Mouse (Mus musculus) midbrain, embryonic 13.5 days (tissue): ENCODE measurements around the gene Bcat1. TPM values are rescaled to one million over a fixed set of nuclear protein-coding genes. Genes with fewer than 3 reads are reported as not detected.
A peak's percentile ranks its signal among the peaks of the same experiment; 100 is the strongest.

Source experiments
- ATAC-seq: fragments of 200-750 bp; cut with Nextera tagmentation; 2 replicates; pipeline ENCODE4 v1.8.0; 2017; ENCODE audit warnings: mild to moderate bottlenecking, moderate TSS enrichment, moderate library complexity
- H3K27ac ChIP-seq: fragments of 300-500 bp; sonication (generic); 2 replicates; pipeline ENCODE4 v1.5.1; 2015; ENCODE audit warnings: inconsistent platforms, mild to moderate bottlenecking, moderate library complexity
- H3K27me3 ChIP-seq: fragments of 300-500 bp; sonication (generic); 2 replicates; pipeline ENCODE4 v1.6.1; 2015; ENCODE audit warnings: mild to moderate bottlenecking, inconsistent platforms
- H3K36me3 ChIP-seq: fragments of 300-500 bp; sonication (generic); 2 replicates; pipeline ENCODE4 v1.6.1; 2015; ENCODE audit warnings: mild to moderate bottlenecking, inconsistent platforms
- H3K4me1 ChIP-seq: fragments of 300-500 bp; sonication (generic); replicated peaks from 2 replicates; pipeline ENCODE4 v1.6.1; 2015; ENCODE audit warnings: inconsistent platforms
- H3K4me2 ChIP-seq: fragments of 300-500 bp; sonication (generic); replicated peaks from 2 replicates; pipeline ENCODE4 v1.6.1; 2015; ENCODE audit warnings: moderate library complexity, mild to moderate bottlenecking, inconsistent platforms
- H3K4me3 ChIP-seq: fragments of 300-500 bp; sonication (generic); replicated peaks from 2 replicates; pipeline ENCODE4 v1.5.1; 2015; ENCODE audit warnings: mild to moderate bottlenecking, inconsistent platforms
- H3K9ac ChIP-seq: fragments of 300-500 bp; sonication (generic); replicated peaks from 2 replicates; pipeline ENCODE4 v1.6.1; 2015; ENCODE audit warnings: mild to moderate bottlenecking, inconsistent platforms
- H3K9me3 ChIP-seq: fragments of 300-500 bp; sonication (generic); 2 replicates; pipeline ENCODE4 v1.6.1; 2016; ENCODE audit warnings: mild to moderate bottlenecking, inconsistent platforms
- WGBS: fragments of 180-500 bp; shearing (Covaris S2); methylation state at CpG from one replicate; pipeline ENCODE4 v1.1.7; 2015; 5-methylcytosine and 5-hydroxymethylcytosine counted together
- polyA plus RNA-seq: library from polyadenylated mRNA; unstranded; fragments of >200 nt; fragmentation: Nextera tagmentation; extraction: Ambion mirVana; gene quantifications from 2 replicates; pipeline ENCODE4 v1.2.1, GENCODE M21; 2015

Gene Bcat1
- polyA plus RNA-seq, 1 experiment from 2014 or later = 109 TPM

- no peak overlapping the region for H3K4me2 ChIP-seq
Measured at GRCm38 (mm10) chr6:145067679-145068078, 8.3 kb downstream of the Bcat1 start.

GRCm38 (mm10) chr6:145066416-145066815 is 9.6 kb downstream of the Bcat1 start:
- Histone ChIP-seq H3K36me3 (no peaks in the 10 kb centered on the region), H3K9ac (no peak overlapping the region), H3K27ac (no peak overlapping the region), H3K9me3 (no peaks in the 10 kb centered on the region), H3K4me1 (no peaks in the 10 kb centered on the region), H3K4me2 (no peak overlapping the region), H3K27me3 (no peaks in the 10 kb centered on the region), H3K4me3 (no peak overlapping the region)
- ATAC-seq = no peak
- 90% methylated on average over 6 of the region's 6 CpGs for WGBS

More at GRCm38 (mm10) chr6:145067679-145068078, 8.3 kb downstream of the Bcat1 start:
- Histone ChIP-seq H3K9ac (no peak overlapping the region), H3K27ac (no peak overlapping the region), H3K27me3 (no peaks in the 10 kb centered on the region), H3K4me1 (no peaks in the 10 kb centered on the region), H3K36me3 (no peaks in the 10 kb centered on the region), H3K9me3 (no peaks in the 10 kb centered on the region), H3K4me3 (no peak overlapping the region)
- ATAC-seq = no peak
- 84% methylated on average over 8 of the region's 8 CpGs for WGBS

GRCm38 (mm10) chr6:145065301-145065845 is 10.6 kb downstream of the Bcat1 start:
- Histone ChIP-seq H3K4me1 (no peaks in the 10 kb centered on the region), H3K9me3 (no peaks in the 10 kb centered on the region), H3K27me3 (no peaks in the 10 kb centered on the region), H3K27ac (no peak overlapping the region), H3K36me3 (no peaks in the 10 kb centered on the region), H3K9ac (no peak overlapping the region), H3K4me3 (no peak overlapping the region), H3K4me2 (no peak overlapping the region)
- 79% methylated on average over 4 of the region's 4 CpGs for WGBS
- ATAC-seq = no peak

- Histone ChIP-seq H3K36me3 (no peaks in the 10 kb centered on the region), H3K4me1 (no peaks in the 10 kb centered on the region), H3K4me3 (no peak overlapping the region), H3K27me3 (no peaks in the 10 kb centered on the region), H3K9ac (no peak overlapping the region), H3K27ac (no peak overlapping the region), H3K9me3 (no peaks in the 10 kb centered on the region), H3K4me2 (no peak overlapping the region)
- 24% methylated on average over 1 of the region's 1 CpGs for WGBS
- ATAC-seq = no peak
Measured at GRCm38 (mm10) chr6:145064104-145064503, 11.9 kb downstream of the Bcat1 start.

GRCm38 (mm10) chr6:145063212-145063868 is 12.6 kb downstream of the Bcat1 start:
- 31% methylated on average over 5 of the region's 5 CpGs for WGBS
- Histone ChIP-seq H3K36me3 (no peaks in the 10 kb centered on the region), H3K4me3 (no peak overlapping the region), H3K9ac (no peak overlapping the region), H3K9me3 (no peaks in the 10 kb centered on the region), H3K4me1 (no peaks in the 10 kb centered on the region), H3K4me2 (no peak overlapping the region), H3K27me3 (no peaks in the 10 kb centered on the region), H3K27ac (no peak overlapping the region)
- ATAC-seq = no peak

GRCm38 (mm10) chr6:145062763-145063162 is 13.2 kb downstream of the Bcat1 start:
- no peak for ATAC-seq
- no peak overlapping the region for H3K9ac ChIP-seq
- no peaks in the 10 kb centered on the region for H3K4me1 ChIP-seq
- no peak overlapping the region for H3K4me2 ChIP-seq
- H3K27me3 ChIP-seq = no peaks in the 10 kb centered on the region
- no peaks in the 10 kb centered on the region for H3K9me3 ChIP-seq
- H3K27ac ChIP-seq = no peak overlapping the region
- 60% methylated on average over 4 of the region's 4 CpGs for WGBS
- H3K4me3 ChIP-seq = no peak overlapping the region
- H3K36me3 ChIP-seq = no peaks in the 10 kb centered on the region

- Histone ChIP-seq H3K4me3 (no peak overlapping the region), H3K4me1 (no peaks in the 10 kb centered on the region), H3K9me3 (no peaks in the 10 kb centered on the region), H3K9ac (no peak overlapping the region), H3K4me2 (no peak overlapping the region), H3K36me3 (no peaks in the 10 kb centered on the region), H3K27me3 (no peaks in the 10 kb centered on the region), H3K27ac (no peak overlapping the region)
- ATAC-seq = no peak
- WGBS = 96% methylated on average over 1 of the region's 1 CpGs
Measured at GRCm38 (mm10) chr6:145061361-145061760, 14.6 kb downstream of the Bcat1 start.

GRCm38 (mm10) chr6:145056102-145056501 is 19.9 kb downstream of the Bcat1 start:
- WGBS = 86% methylated on average over 4 of the region's 4 CpGs

GRCm38 (mm10) chr6:145055277-145055858 is 20.6 kb downstream of the Bcat1 start:
- H3K27me3 ChIP-seq = 0 out of 2 replicates have a peak, but pooled peaks cover 3% of the 10 kb centered on the region
- no peak overlapping the region for H3K4me3 ChIP-seq
- peaks cover 15% of the 10 kb centered on the region for H3K4me1 ChIP-seq
- H3K9ac ChIP-seq = no peak overlapping the region
- 33% methylated on average over 6 of the region's 6 CpGs for WGBS
- no peaks in the 10 kb centered on the region for H3K36me3 ChIP-seq
- no peaks in the 10 kb centered on the region for H3K9me3 ChIP-seq
- no peak overlapping the region for H3K4me2 ChIP-seq
- H3K27ac ChIP-seq = no peak overlapping the region
- no peak for ATAC-seq

More at GRCm38 (mm10) chr6:145056102-145056501, 19.9 kb downstream of the Bcat1 start:
- Histone ChIP-seq H3K4me3 (no peak overlapping the region), H3K36me3 (no peaks in the 10 kb centered on the region), H3K27me3 (0 out of 2 replicates have a peak, but pooled peaks cover 3% of the 10 kb centered on the region), H3K9ac (no peak overlapping the region), H3K4me2 (no peak overlapping the region), H3K9me3 (no peaks in the 10 kb centered on the region), H3K27ac (no peak overlapping the region), H3K4me1 (peaks cover 9% of the 10 kb centered on the region)
- no peak for ATAC-seq

GRCm38 (mm10) chr6:145052669-145053068 is 23.3 kb downstream of the Bcat1 start:
- 0 out of 2 replicates have a peak, but pooled peaks cover 7% of the 10 kb centered on the region for H3K27me3 ChIP-seq
- WGBS = 79% methylated on average over 2 of the region's 2 CpGs
- H3K27ac ChIP-seq = no peak overlapping the region
- peaks cover 24% of the 10 kb centered on the region for H3K4me1 ChIP-seq
- H3K4me3 ChIP-seq = no peak overlapping the region
- H3K4me2 ChIP-seq = no peak overlapping the region
- H3K36me3 ChIP-seq = no peaks in the 10 kb centered on the region
- no peaks in the 10 kb centered on the region for H3K9me3 ChIP-seq
- no peak for ATAC-seq
- no peak overlapping the region for H3K9ac ChIP-seq

- Histone ChIP-seq H3K36me3 (no peaks in the 10 kb centered on the region), H3K9me3 (no peaks in the 10 kb centered on the region), H3K27ac (0 out of 2 replicates have a peak overlapping the region, but pooled peaks have one; percentile 1), H3K9ac (no peak overlapping the region), H3K27me3 (0 out of 2 replicates have a peak, but pooled peaks cover 7% of the 10 kb centered on the region), H3K4me1 (peaks cover 38% of the 10 kb centered on the region), H3K4me3 (no peak overlapping the region), H3K4me2 (no peak overlapping the region)
- ATAC-seq = no peak
- WGBS = 8% methylated on average over 3 of the region's 3 CpGs
Measured at GRCm38 (mm10) chr6:145050899-145051298, 25.1 kb downstream of the Bcat1 start.
